Mouse (Mus musculus): Measurements from ENCODE around the gene Dbnl. TPM values are rescaled to one million over a fixed set of nuclear protein-coding genes. Genes with fewer than 3 reads are reported as not detected.

The Dbnl gene
- total RNA-seq (2014; rRNA removed) = 72.6 and 77.8 TPM in 2 replicates
- 101 and 130 TPM in 2 replicates for polyA plus RNA-seq (2015; fragmentation: Nextera tagmentation; extraction: Ambion mirVana)

GRCm38 (mm10) chr11:5788056-5789014 is at the start of gene Dbnl:
TSS of gene Dbnl (plus strand) at chr11:5788488.
- Histone ChIP-seq H3K27me3 (ENCODE audit: insufficient read depth, low read length) (no peaks in the 10 kb centered on the region), H3K9me3 (ENCODE audit: low read length) (no peaks in the 10 kb centered on the region), H3K9ac (peak within 1 kb of the TSS; percentile 91), H3K27ac (ENCODE audit: low read depth, low read length) (peak within 1 kb of the TSS; percentile 92), H3K36me3 (ENCODE audit: insufficient read depth) (peaks cover 15% of the 10 kb centered on the region), H3K4me1 (ENCODE audit: insufficient read depth) (peaks cover 20% of the 10 kb centered on the region), H3K4me2 (ENCODE audit: low read depth) (peak within 1 kb of the TSS; percentile 80), H3K4me3 (ENCODE audit: low read depth, low read length) (peak within 1 kb of the TSS; percentile 91)
- ATAC-seq = peak; percentile 98
- DNase-seq = peak; percentile 96
- peak; percentile 69 for TF ChIP-seq CTCF (IDR thresholded peaks at IDR 0.05; ENCODE audit: low read depth)
- 1% methylated on average over 74 of the region's 74 CpGs for WGBS

GRCm38 (mm10) chr11:5738888-5739632 is 49.2 kb upstream of the Dbnl start:
- Histone ChIP-seq H3K36me3 (ENCODE audit: insufficient read depth) (no peaks in the 10 kb centered on the region), H3K4me1 (ENCODE audit: insufficient read depth) (no peaks in the 10 kb centered on the region), H3K4me2 (ENCODE audit: low read depth) (no peak overlapping the region), H3K9me3 (ENCODE audit: low read length) (no peaks in the 10 kb centered on the region), H3K4me3 (ENCODE audit: low read depth, low read length) (no peak overlapping the region), H3K9ac (no peak overlapping the region), H3K27me3 (ENCODE audit: insufficient read depth, low read length) (no peaks in the 10 kb centered on the region), H3K27ac (ENCODE audit: low read depth, low read length) (no peak overlapping the region)
- no peak for DNase-seq
- TF ChIP-seq CTCF (IDR thresholded peaks at IDR 0.05; ENCODE audit: low read depth) = no peak
- WGBS = 85% methylated on average over 5 of the region's 5 CpGs
- ATAC-seq = no peak

- Histone ChIP-seq H3K27me3 (ENCODE audit: insufficient read depth, low read length) (no peaks in the 10 kb centered on the region), H3K9me3 (ENCODE audit: low read length) (no peaks in the 10 kb centered on the region), H3K4me1 (ENCODE audit: insufficient read depth) (no peaks in the 10 kb centered on the region), H3K9ac (no peak overlapping the region), H3K36me3 (ENCODE audit: insufficient read depth) (no peaks in the 10 kb centered on the region), H3K4me2 (ENCODE audit: low read depth) (peak overlapping the region; percentile 93), H3K27ac (ENCODE audit: low read depth, low read length) (no peak overlapping the region), H3K4me3 (ENCODE audit: low read depth, low read length) (no peak overlapping the region)
- 31% methylated on average over 3 of the region's 3 CpGs for WGBS
- DNase-seq = no peak
- no peak for TF ChIP-seq CTCF (IDR thresholded peaks at IDR 0.05; ENCODE audit: low read depth)
- ATAC-seq = no peak
Observed at GRCm38 (mm10) chr11:5739846-5740245, 48.4 kb upstream of the Dbnl start.

GRCm38 (mm10) chr11:5740599-5740964 is 47.7 kb upstream of the Dbnl start:
- H3K36me3 ChIP-seq (ENCODE audit: insufficient read depth) = no peaks in the 10 kb centered on the region
- H3K9ac ChIP-seq = peak overlapping the region; percentile 97
- H3K27ac ChIP-seq (ENCODE audit: low read depth, low read length) = peak overlapping the region; percentile 82
- H3K4me3 ChIP-seq (ENCODE audit: low read depth, low read length) = peak overlapping the region; percentile 90
- WGBS = 3% methylated on average over 26 of the region's 26 CpGs
- peak; percentile 55 for DNase-seq
- H3K4me2 ChIP-seq (ENCODE audit: low read depth) = peak overlapping the region; percentile 93
- H3K9me3 ChIP-seq (ENCODE audit: low read length) = no peaks in the 10 kb centered on the region
- peak; percentile 70 for ATAC-seq
- no peaks in the 10 kb centered on the region for H3K27me3 ChIP-seq (ENCODE audit: insufficient read depth, low read length)
- no peaks in the 10 kb centered on the region for H3K4me1 ChIP-seq (ENCODE audit: insufficient read depth)
- TF ChIP-seq CTCF (IDR thresholded peaks at IDR 0.05; ENCODE audit: low read depth) = no peak

- peak overlapping the region; percentile 82 for H3K27ac ChIP-seq (ENCODE audit: low read depth, low read length)
- H3K4me3 ChIP-seq (ENCODE audit: low read depth, low read length) = peak overlapping the region; percentile 90
- H3K9me3 ChIP-seq (ENCODE audit: low read length) = no peaks in the 10 kb centered on the region
- ATAC-seq (peak; percentile 94), DNase-seq (peak; percentile 76)
- 3% methylated on average over 49 of the region's 50 CpGs for WGBS
- no peaks in the 10 kb centered on the region for H3K4me1 ChIP-seq (ENCODE audit: insufficient read depth)
- H3K4me2 ChIP-seq (ENCODE audit: low read depth) = peak overlapping the region; percentile 93
- H3K36me3 ChIP-seq (ENCODE audit: insufficient read depth) = no peaks in the 10 kb centered on the region
- peak overlapping the region; percentile 97 for H3K9ac ChIP-seq
- H3K27me3 ChIP-seq (ENCODE audit: insufficient read depth, low read length) = no peaks in the 10 kb centered on the region
- TF ChIP-seq CTCF (IDR thresholded peaks at IDR 0.05; ENCODE audit: low read depth) = no peak
Observed at GRCm38 (mm10) chr11:5740965-5741627, 47.2 kb upstream of the Dbnl start.

- no peak overlapping the region for H3K4me2 ChIP-seq (ENCODE audit: low read depth)
- ATAC-seq (no peak), DNase-seq (no peak)
- H3K9ac ChIP-seq = no peak overlapping the region
- no peaks in the 10 kb centered on the region for H3K4me1 ChIP-seq (ENCODE audit: insufficient read depth)
- H3K27ac ChIP-seq (ENCODE audit: low read depth, low read length) = no peak overlapping the region
- no peaks in the 10 kb centered on the region for H3K27me3 ChIP-seq (ENCODE audit: insufficient read depth, low read length)
- H3K36me3 ChIP-seq (ENCODE audit: insufficient read depth) = no peaks in the 10 kb centered on the region
- H3K9me3 ChIP-seq (ENCODE audit: low read length) = no peaks in the 10 kb centered on the region
- H3K4me3 ChIP-seq (ENCODE audit: low read depth, low read length) = no peak overlapping the region
- 76% methylated on average over 7 of the region's 7 CpGs for WGBS
- TF ChIP-seq CTCF (IDR thresholded peaks at IDR 0.05; ENCODE audit: low read depth) = peak; percentile 43
Observed at GRCm38 (mm10) chr11:5742106-5742505, 46.2 kb upstream of the Dbnl start.

All from forebrain, postnatal 0 days (tissue).